Mouse (Mus musculus) kidney, adult 2 months (tissue): ENCODE data around the gene Ets1.

Experiments used
- CTCF ChIP-seq: fragments of 200-500 bp; conservative IDR thresholded peaks from 2 replicates; pipeline ENCODE4 v1.5.1; 2011; ENCODE audit warnings: low read depth, mild to moderate bottlenecking, control low read depth, low read length, moderate library complexity, mixed read lengths; ENCODE audit not compliant: insufficient read depth, insufficient read length
- POLR2A ChIP-seq: fragments of 200-500 bp; IDR thresholded peaks from one replicate; pipeline ENCODE4 v1.6.1; 2011; ENCODE audit warnings: low read depth, low read length, control low read depth

GRCm38 (mm10) chr9:32591732-32592582 is 44.1 kb upstream of the Ets1 start:
- TF ChIP-seq POLR2A (no peak), CTCF (peak; percentile 83)
